Mouse (Mus musculus) small intestine, adult 2 months (tissue): ENCODE measurements around the gene Cd47. TPM values are rescaled to one million over a fixed set of nuclear protein-coding genes. Genes with fewer than 3 reads are reported as not detected.

ENCODE experiments used
- H3K27ac ChIP-seq: fragments of 200-500 bp; 2 replicates; pipeline ENCODE4 v1.5.1; 2012; ENCODE audit warnings: low read depth, low read length, control low read depth, inconsistent platforms; ENCODE audit not compliant: insufficient read depth
- H3K27me3 ChIP-seq: fragments of 200-500 bp; 2 replicates; pipeline ENCODE4 v1.6.1; 2012; ENCODE audit warnings: mild to moderate bottlenecking, moderate library complexity, low read length, inconsistent platforms; ENCODE audit not compliant: control insufficient read depth, insufficient read depth
- H3K36me3 ChIP-seq: fragments of 200-500 bp; 2 replicates; pipeline ENCODE4 v1.6.1; 2012; ENCODE audit warnings: mild to moderate bottlenecking, low read length, control low read depth, inconsistent platforms; ENCODE audit not compliant: control insufficient read depth, insufficient read depth
- H3K4me1 ChIP-seq: fragments of 200-500 bp; 2 replicates; pipeline ENCODE4 v1.6.1; 2012; ENCODE audit warnings: low read length, inconsistent platforms, mixed read lengths; ENCODE audit not compliant: control insufficient read depth, insufficient read depth, insufficient read length
- H3K4me3 ChIP-seq: fragments of 200-500 bp; 2 replicates; pipeline ENCODE4 v1.5.1; 2012; ENCODE audit warnings: low read depth, mild to moderate bottlenecking, control low read depth, inconsistent platforms, low read length, moderate library complexity
- CTCF ChIP-seq: fragments of 200-500 bp; IDR thresholded peaks from 2 replicates; pipeline ENCODE4 v1.5.1; 2012; ENCODE audit warnings: low read depth, mild to moderate bottlenecking, control low read depth, inconsistent platforms, low read length, moderate library complexity, mixed read lengths; ENCODE audit not compliant: insufficient replicate concordance, insufficient read length; ENCODE audit errors: extremely low read depth
- POLR2A ChIP-seq: fragments of 200-500 bp; IDR thresholded peaks from 2 replicates; pipeline ENCODE4 v1.6.1; 2012; ENCODE audit warnings: low read depth, mild to moderate bottlenecking, control low read depth, inconsistent platforms, low read length, moderate library complexity
- WGBS: fragments of 180-500 bp; shearing (Covaris S2); methylation state at CpG from one replicate; pipeline ENCODE4 v1.1.7; 2018; 5-methylcytosine and 5-hydroxymethylcytosine counted together
- polyA plus RNA-seq: library from polyadenylated mRNA; depleted of rRNA; stranded (reverse); fragments of >200 nt; gene quantifications from 2 replicates; pipeline ENCODE4 v1.2.3, GENCODE M21; 2012

Cd47 gene
- polyA plus RNA-seq, 1 experiment, result 56.8 TPM

- Histone ChIP-seq H3K4me3 (no peak overlapping the region), H3K36me3 (no peaks in the 10 kb centered on the region), H3K27ac (no peak overlapping the region), H3K27me3 (no peaks in the 10 kb centered on the region), H3K4me1 (no peaks in the 10 kb centered on the region; the same call in 1 of the 2 replicates)
- TF ChIP-seq POLR2A (no peak), CTCF (no peak)
- WGBS, result 79% methylated on average over 4 of the region's 4 CpGs
Observed at GRCm38 (mm10) chr16:49949261-49949660, 148.9 kb downstream of the Cd47 start.

GRCm38 (mm10) chr16:49950340-49950739 is 150.0 kb downstream of the Cd47 start:
- no peak overlapping the region for H3K27ac ChIP-seq
- no peaks in the 10 kb centered on the region for H3K36me3 ChIP-seq
- 92% methylated on average over 2 of the region's 2 CpGs for WGBS
- TF ChIP-seq POLR2A (no peak), CTCF (no peak)
- no peak overlapping the region for H3K4me3 ChIP-seq
- H3K4me1 ChIP-seq, result no peaks in the 10 kb centered on the region; the same call in 1 of the 2 replicates
- H3K27me3 ChIP-seq, result no peaks in the 10 kb centered on the region

GRCm38 (mm10) chr16:49951288-49951691 is 151.0 kb downstream of the Cd47 start:
- Histone ChIP-seq H3K4me3 (no peak overlapping the region), H3K27ac (no peak overlapping the region), H3K4me1 (no peaks in the 10 kb centered on the region; the same call in 1 of the 2 replicates), H3K27me3 (no peaks in the 10 kb centered on the region), H3K36me3 (no peaks in the 10 kb centered on the region)
- no peak for TF ChIP-seq CTCF
- no peak for TF ChIP-seq POLR2A
- 80% methylated on average over 2 of the region's 2 CpGs for WGBS

GRCm38 (mm10) chr16:49951925-49952523 is 151.7 kb downstream of the Cd47 start:
- H3K27ac ChIP-seq, result peak overlapping the region; percentile 52; the same call in 1 of the 2 replicates
- TF ChIP-seq POLR2A, result no peak
- no peak for TF ChIP-seq CTCF
- H3K4me3 ChIP-seq, result no peak overlapping the region
- no peaks in the 10 kb centered on the region for H3K36me3 ChIP-seq
- H3K27me3 ChIP-seq, result no peaks in the 10 kb centered on the region
- no peaks in the 10 kb centered on the region; the same call in 1 of the 2 replicates for H3K4me1 ChIP-seq
- 83% methylated on average over 8 of the region's 8 CpGs for WGBS

GRCm38 (mm10) chr16:49953817-49954216 is 153.5 kb downstream of the Cd47 start:
- Histone ChIP-seq H3K27me3 (no peaks in the 10 kb centered on the region), H3K36me3 (no peaks in the 10 kb centered on the region), H3K27ac (no peak overlapping the region), H3K4me3 (no peak overlapping the region), H3K4me1 (no peaks in the 10 kb centered on the region)
- WGBS, result 54% methylated on average over 3 of the region's 3 CpGs
- no peak for TF ChIP-seq CTCF
- no peak for TF ChIP-seq POLR2A

- Histone ChIP-seq H3K4me1 (no peaks in the 10 kb centered on the region), H3K36me3 (no peaks in the 10 kb centered on the region), H3K27ac (no peak overlapping the region), H3K27me3 (no peaks in the 10 kb centered on the region), H3K4me3 (no peak overlapping the region)
- TF ChIP-seq CTCF, result no peak
- WGBS, result 95% methylated on average over 10 of the region's 10 CpGs
Observed at GRCm38 (mm10) chr16:49954909-49955308, 154.6 kb downstream of the Cd47 start.

- H3K27ac ChIP-seq, result no peak overlapping the region
- TF ChIP-seq CTCF, result no peak
- no peak for TF ChIP-seq POLR2A
- H3K4me1 ChIP-seq, result no peaks in the 10 kb centered on the region
- H3K36me3 ChIP-seq, result no peaks in the 10 kb centered on the region
- WGBS, result 85% methylated on average over 2 of the region's 2 CpGs
- no peaks in the 10 kb centered on the region for H3K27me3 ChIP-seq
- H3K4me3 ChIP-seq, result no peak overlapping the region
Observed at GRCm38 (mm10) chr16:49955325-49955724, 155.0 kb downstream of the Cd47 start.

GRCm38 (mm10) chr16:49955952-49956351 is 155.6 kb downstream of the Cd47 start:
- no peak overlapping the region for H3K27ac ChIP-seq
- no peak for TF ChIP-seq CTCF
- no peak for TF ChIP-seq POLR2A
- no peak overlapping the region for H3K4me3 ChIP-seq
- 66% methylated on average over 2 of the region's 2 CpGs for WGBS
- no peaks in the 10 kb centered on the region for H3K4me1 ChIP-seq
- H3K36me3 ChIP-seq, result no peaks in the 10 kb centered on the region
- no peaks in the 10 kb centered on the region for H3K27me3 ChIP-seq
